Mouse (Mus musculus): Measurements from ENCODE around the gene Zfand2a.

Gene Zfand2a

DNA sequence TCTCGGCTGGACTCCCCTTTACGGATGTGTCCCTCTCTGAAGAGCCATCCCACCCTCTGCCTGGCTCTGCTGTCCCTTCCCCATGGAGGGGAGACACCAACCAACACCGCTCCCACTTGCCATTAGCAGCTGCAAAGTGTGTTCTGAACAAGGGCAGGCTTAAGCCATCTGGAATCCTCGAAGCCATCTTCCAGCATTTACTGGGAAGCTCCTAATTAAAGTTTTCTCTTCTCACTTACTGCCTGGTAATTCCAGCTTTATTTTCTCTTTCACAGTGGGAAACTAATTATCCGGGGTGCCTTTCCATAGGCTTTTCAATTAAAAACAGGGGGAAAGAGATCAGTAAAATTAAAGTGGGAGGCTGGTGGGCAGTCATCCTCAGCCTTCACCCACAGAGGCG is 52.0 kb downstream of the Zfand2a start:
- no peak for DNase-seq (ENCODE audit: low read depth, low spot score)

DNA sequence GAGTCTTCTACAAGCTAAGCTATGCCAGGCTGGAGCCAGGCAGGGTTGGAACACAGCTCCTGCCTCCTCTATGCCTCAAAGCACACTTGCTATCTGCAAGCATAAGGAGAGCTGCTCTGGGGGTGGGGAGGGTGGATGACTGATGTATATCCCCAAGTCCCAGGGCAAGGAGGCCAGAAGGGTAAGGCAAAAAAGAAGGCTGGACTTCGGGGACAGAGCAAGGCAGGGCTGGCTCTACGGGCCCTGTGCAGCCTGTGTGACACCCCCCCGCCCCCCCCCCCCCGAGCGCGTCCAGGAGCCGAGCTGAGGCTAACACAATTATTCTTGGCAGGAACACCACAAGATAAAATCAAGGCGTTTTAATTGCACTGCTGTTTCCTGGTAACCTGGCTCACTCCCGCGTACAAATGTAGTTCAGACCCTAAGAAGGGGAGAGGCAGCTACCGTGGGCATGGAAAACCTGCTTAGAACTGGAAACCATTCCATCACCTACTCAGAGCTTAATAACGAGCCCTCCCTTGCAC is 54.5 kb downstream of the Zfand2a start:
- no peak for DNase-seq (ENCODE audit: low read depth, low spot score)

DNA sequence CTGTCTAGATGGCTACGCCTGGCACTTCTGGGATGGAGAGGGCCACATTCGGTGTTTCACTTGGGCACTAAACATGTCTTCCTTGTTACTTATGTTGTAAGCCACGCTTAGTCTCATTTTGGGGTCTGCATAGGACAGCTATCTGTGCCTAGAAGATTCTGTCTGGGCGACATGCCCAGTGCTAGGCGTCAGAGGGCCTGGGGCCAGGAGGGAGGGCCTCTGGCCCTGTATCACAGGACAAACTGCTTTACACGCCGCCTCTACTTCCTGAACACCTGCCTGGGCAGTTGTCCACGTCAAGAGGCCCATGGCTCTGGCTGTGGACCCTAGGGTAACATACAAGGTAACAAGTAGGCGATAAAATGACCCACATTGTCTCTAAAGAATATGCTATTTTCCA is 56.4 kb downstream of the Zfand2a start:
- DNase-seq (ENCODE audit: low read depth, low spot score): no peak

DNA sequence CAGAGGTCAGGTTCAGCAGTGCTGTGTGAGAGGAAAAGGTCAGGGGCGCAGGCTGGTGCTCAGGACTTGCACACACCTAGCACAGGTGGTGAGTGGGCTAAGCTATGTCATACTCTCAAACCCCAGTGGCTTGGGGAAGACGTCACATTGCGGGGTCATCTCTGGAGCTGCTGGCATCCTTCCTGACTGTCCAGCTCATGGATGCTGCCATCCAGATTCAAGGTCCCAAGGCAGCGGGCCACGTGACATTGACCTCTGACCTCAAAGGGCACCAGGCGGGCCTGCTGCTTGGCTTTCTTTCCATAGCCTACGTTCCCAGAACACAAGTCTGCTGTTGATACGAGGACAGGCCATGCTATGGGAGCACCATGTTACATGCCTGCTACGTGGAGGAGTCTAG is 57.3 kb downstream of the Zfand2a start:
- DNase-seq (ENCODE audit: low read depth, low spot score): no peak

DNA sequence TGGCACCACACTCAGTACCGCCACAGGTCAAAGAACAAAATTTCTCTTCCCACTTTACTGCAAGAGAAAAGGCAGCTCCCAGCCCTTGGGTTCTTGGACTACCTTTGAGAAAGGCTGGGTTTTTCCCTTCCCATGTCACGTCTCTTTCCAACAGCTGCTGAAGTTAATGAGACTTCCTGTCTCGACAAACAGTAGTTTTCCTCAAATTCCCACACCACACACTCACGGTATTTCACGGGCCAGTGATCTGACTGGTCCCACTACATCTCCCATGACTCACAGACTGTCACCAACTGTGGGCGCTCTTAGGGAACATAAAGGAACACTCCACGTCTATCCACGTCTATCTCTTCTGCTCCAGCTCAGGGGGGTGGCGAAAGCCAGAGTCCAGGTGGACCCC is 59.2 kb downstream of the Zfand2a start:
- DNase-seq (ENCODE audit: low read depth, low spot score): no peak

DNA sequence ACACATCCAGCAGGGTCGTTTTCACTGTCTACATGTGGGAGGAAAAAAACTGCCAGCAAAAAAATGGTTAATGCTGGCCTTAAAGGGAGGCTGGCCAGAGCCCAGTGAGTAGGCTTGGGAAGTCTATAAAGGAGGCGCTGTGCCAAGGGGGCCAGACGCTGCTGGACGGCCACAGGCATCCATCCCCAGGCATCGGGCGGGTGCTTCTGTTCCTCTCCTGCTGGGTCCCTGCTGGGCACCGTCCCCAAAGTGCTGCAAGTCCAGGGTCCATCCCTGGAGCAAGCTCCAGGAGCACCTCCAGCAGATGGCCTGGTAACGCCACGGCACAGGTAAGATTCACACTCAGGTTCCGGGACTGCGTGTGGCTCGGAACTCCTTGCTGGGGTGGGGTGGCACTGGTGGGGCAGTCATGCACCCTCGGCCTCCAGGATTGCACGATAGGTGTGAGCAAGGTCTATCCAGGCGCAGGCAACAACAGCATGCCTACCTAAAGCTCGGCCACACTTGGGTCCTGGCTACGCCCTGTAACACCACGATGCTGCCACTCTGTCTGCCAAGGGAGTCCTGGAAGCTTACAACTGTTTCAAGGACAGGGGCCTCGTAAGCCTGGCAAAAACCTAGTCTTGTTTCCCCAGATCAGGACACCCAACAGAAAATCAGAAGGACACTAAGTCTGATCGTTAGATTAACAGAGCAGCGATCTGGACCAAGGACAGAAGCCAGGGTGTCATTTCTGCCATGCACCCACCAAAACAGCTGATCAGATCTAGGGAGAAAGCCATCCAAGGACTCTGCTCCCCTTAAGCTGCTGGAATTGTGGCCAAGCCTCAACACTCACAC is 61.1 kb downstream of the Zfand2a start, which contains the start of gene Gper1:
Gper1 (plus strand) TSS at position 126 of the 840 bp plus-strand sequence.
- DNase-seq (ENCODE audit: low read depth, low spot score): no peak

All from brain, embryonic 18.5 days (tissue).